Mouse (Mus musculus) erythroblast, embryonic 14.5 days (primary cell): ENCODE results near the gene Timm50.

Experiments
- GATA1 ChIP-seq: IDR thresholded peaks from 2 replicates; pipeline ENCODE4 v1.6.1; 2012; ENCODE audit warnings: low read length, inconsistent platforms, mixed read lengths
- TAL1 ChIP-seq: IDR thresholded peaks from 3 replicates; pipeline ENCODE4 v1.6.1; 2012; ENCODE audit warnings: low read length, inconsistent platforms, mixed read lengths

DNA sequence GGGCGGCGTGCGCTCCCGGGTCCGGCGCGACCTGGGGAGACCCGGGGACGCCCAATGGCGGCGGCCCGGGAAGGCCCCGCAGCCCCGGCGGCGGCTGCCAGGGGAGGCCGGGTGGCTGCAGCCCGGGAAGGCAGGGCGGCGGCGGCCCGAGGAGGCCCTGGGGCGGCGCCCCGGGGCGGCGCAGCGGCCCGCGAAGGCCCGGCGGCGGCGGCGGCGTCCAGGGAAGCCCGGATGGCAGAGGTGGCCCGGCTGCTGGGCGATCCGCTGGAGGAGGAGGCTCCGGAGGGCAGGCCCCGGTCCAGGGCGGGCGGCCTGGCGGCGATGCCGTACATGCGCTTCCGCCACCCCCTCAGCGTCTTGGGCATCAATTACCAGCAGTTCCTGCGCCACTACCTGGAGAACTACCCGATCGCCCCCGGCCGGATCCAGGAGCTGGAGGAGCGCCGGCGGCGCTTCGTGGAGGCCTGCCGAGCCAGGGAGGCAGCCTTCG is 43.8 kb downstream of the Timm50 start:
- TF ChIP-seq TAL1 (no peak), GATA1 (no peak)
